Mouse (Mus musculus): ENCODE measurements at regions not wholly inside any gene's neighbourhood (a gene's known extent, or its start where the extent isn't known, plus 50 kb on each side); places are given as distances from the start of the nearest gene placed in this dataset.
A peak's percentile ranks its signal among the peaks of the same experiment; 100 is the strongest.

DNA sequence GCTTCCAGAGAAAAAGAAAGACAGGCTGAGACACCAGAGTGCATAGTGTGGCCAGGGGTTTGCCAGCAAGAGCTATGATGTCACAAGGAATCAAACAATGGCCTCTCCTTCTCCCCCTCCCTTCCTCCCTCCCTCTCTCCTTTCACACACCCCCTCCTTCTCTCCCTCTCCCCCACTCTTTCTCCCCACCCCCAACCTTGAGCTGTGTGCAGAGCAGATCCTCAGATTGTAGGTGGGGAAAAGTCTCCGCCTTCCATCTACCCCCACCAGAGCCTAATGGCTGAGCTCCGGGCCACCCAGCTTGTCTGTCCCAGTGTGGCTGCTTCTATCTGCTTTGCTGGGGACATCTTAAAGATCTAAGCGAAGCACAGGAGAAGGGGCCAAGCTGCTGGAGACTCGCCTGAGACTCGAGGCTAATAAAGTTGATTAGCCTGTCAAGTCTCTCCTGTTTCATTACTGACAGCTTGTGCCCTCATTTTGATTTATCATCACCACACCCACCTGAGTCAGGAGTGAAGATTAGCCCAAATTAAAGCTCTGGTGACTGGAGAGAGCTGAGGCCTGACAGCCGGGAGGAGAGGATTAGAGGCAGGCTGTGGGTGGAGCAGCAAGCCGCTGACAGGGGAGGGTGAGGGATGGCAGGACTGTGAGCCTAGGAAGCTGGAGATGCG is 272.8 kb downstream of the Cbln1 start:
- DNase-seq, result no peak

DNA sequence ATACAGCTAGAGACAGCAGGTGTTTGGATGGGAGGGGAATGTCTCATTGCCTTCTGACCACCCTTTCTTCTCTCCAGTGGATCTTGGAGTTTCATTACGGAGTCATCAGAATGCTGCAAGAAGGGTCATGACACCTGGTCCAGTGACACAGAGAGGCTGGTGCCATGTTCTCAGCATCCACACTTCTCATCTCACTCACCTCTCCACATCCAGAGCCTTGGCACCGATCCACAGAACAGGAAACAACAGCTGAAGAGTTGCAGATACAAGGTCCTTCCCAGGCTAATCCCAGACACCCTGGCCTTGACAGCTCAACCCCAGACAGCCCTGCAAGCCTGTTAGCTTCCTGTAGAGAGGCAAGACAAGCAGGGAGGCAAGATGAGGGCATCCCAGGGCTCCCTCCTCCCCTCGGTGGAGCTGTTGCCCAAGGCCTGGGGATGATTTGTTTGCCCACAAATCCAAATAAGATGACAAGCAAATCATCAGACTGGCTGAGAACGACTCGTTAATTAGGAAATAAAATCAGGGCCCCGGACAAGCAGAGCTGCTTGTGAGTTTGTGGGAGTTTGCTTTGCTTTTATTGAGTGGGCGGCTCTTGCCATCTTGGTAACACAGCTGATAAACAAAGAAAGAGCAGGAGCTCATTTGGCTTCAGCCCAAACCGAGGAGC is 274.4 kb downstream of the Cbln1 start:
- no peak for DNase-seq

DNA sequence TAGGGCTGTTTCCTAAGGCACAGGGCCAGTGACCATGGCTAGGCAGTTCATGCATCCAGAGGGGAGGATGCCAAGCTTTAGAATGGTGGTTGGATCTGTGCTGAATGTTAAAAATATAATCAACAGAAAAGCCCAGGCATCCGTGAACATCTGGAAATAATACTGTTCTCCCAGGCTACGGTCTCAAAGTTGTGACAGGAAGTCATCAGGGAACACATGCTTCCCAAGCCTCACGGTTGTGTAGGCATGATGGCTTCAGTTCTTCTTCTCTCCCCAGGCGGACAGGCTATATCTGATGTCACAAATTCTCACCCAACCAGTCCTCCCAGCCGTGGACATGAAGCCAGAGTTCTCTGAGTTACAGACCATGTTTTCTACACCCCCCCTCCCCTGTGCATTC is 275.4 kb downstream of the Cbln1 start:
- no peak for DNase-seq

GRCm38 (mm10) chr8:87196050-87196449 is 276.4 kb downstream of the Cbln1 start:
- DNase-seq, result no peak

DNA sequence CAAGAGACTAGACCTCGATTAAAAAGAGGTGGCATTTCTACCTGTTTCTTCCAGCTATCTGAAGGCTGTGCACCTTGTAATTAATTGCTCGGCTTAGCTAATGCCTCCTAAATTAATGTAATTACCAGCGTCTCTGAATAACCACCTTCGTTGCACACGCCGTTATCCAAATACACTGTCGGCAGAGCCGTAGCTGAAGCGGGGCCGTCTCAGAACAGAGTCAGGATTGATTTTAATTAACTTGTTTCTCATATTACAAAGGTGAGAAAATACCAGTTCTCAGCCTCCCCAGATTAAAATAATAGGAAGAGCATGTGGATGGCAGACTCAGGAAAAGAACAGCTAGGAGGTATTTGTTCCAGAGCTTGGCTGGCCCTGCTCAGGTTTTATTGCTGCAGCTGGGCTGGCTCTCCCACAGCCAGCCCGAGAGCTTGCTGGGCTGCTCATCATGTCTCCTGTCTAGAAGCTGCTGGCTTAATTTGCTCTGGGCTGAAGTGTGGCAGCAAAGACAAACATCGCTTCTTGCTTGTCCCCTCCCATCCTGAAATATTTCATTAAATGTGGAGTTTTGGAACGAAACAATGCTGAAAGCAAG is 282.5 kb downstream of the Cbln1 start:
- DNase-seq, result no peak

DNA sequence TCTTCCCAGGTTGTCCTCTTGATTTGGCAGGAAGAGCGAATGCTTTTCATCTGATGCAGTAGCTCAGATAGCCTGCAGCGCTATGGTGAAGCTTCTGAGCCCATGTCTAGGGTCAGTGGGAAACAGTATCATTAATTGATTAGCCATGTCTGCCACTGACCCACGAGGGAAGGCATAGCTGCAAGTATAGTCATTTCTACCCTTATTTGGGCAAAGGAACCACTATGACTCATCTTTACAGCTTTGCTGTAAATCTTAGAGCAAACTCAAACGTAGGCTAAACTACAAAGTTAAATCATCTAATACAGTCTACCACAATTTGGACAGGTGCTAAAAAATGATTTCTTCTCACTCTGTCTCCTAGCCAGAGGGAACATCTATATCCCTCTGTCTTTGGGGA is 289.5 kb downstream of the Cbln1 start:
- no peak for DNase-seq

- peak; percentile 62 to 67 for DNase-seq
Observed at GRCm38 (mm10) chr8:87178561-87178960, 293.5 kb upstream of the N4bp1 start.

- no peak for DNase-seq
Observed at GRCm38 (mm10) chr8:87177620-87178019, 292.6 kb upstream of the N4bp1 start.

DNA sequence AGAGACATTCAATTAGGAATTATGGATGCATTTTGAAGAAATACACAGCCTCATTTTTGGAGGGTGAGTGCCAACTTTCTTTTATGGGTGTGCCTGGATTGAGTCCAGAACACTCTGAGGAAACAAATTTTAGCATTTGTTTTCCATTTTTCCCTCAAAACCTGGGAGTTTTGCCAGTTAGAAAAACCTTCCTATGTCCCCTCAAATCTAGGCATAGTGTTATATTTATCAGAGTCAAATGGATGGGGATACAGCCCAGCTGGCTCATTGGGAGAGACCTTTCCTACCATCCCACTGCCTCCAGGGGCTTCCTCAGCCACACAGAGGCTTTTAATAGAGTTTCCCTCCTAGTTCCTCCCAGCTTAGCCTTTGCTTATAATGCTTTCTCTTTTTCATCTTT is 290.0 kb upstream of the N4bp1 start:
- no peak for DNase-seq

DNA sequence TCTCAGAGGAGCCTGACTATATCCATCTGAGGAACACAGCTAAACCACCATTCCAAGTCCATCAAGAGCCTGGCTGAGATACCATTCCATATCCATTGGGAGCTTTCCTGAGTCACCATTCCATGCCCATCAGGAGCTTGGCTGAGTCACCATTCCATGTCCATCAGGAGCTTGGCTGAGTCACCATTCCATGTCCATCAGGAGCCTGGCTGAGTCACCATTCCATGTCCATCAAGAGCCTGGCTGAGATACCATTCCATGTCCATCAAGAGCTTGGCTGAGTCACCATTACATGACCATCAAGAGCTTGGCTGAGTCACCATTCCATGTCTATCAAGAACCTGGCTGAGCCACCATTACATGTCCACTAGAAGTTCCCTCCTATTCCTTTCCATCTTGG is 288.7 kb upstream of the N4bp1 start:
- no peak for DNase-seq

GRCm38 (mm10) chr8:87166771-87167170 is 281.7 kb upstream of the N4bp1 start:
- no peak for DNase-seq

- no peak for DNase-seq
Observed at GRCm38 (mm10) chr8:87160416-87160815, 275.4 kb upstream of the N4bp1 start.

GRCm38 (mm10) chr8:87158322-87158721 is 273.3 kb upstream of the N4bp1 start:
- no peak for DNase-seq

DNA sequence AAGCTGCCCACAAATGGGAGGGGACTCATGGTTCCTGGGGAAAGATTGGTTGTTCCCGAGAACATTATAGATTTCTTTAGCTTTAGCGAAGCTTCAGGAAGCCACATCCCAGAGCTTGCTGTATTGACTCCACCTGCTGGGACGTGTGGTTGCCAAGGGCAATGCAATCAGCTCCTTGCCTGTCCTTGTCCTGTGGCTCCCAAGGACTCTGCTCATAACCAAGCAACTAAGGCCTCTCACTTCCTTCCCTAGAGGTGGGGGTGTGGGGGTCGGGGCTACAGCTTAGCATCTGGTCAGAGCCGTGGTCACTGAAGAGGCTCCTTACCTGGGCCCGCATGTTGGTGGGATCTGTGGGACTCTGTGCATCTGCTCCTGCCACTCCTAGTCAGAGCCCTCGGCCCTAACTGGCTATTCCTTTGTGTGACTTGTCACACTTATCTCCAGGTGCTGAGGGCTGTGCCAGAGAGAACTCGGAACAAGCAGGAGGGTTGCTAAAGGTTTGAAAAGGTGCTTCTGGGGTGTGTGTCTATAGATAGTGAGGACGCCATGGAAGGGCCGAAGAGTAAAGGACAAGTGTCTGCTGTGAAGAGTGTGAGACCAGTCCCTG is 270.9 kb upstream of the N4bp1 start:
- DNase-seq, result no peak

GRCm38 (mm10) chr8:87152068-87152915 is 267.2 kb upstream of the N4bp1 start:
- no peak for DNase-seq

- DNase-seq, result no peak
Observed at GRCm38 (mm10) chr8:87148853-87149252, 263.8 kb upstream of the N4bp1 start.

- DNase-seq, result no peak
Observed at GRCm38 (mm10) chr8:87147704-87148103, 262.6 kb upstream of the N4bp1 start.

- no peak for DNase-seq
Observed at GRCm38 (mm10) chr8:87137412-87137811, 252.4 kb upstream of the N4bp1 start.

GRCm38 (mm10) chr8:87131716-87132115 is 246.7 kb upstream of the N4bp1 start:
- DNase-seq, result no peak

DNA sequence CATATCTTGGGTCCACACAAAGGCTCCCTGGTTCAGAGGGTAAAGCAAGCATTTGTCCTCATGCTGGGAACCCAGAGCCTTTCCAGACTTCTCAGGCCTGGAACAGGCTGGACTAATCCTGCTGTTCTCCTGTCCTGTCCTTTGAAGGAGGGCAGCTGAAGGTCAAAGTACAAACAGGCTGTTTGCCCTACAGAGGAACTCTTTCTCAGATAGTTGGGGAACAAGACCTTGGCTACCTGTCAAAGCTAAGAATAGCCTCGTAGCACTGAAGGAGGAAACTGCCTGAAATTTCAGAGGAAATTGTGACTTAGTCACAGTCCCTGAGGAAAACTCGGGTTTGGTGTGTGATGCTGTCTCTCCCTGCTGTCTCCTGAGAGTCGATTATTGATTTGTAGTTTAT is 245.6 kb upstream of the N4bp1 start:
- peak in 1 of 2 experiments; percentile 5 for DNase-seq

DNA sequence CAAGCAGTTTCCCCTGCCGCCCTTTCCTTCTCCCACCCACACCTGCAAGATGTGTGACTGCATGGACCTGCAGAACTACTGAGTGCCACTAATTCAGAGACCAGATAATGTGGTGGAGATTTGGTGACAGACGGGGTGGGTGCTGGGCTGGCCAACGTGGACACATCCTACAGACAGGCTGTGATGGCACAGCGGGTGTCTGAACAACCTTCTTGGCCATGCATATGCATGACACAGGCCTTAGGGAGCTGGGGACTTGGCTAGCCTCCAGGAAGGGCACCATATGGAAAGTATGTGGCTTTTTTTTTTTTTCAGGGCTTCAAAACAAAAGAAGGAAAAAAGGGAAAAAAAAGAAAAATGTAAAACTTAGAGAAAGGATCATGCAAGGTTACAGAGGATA is 243.5 kb upstream of the N4bp1 start:
- DNase-seq, result peak; percentile 85 to 88

DNA sequence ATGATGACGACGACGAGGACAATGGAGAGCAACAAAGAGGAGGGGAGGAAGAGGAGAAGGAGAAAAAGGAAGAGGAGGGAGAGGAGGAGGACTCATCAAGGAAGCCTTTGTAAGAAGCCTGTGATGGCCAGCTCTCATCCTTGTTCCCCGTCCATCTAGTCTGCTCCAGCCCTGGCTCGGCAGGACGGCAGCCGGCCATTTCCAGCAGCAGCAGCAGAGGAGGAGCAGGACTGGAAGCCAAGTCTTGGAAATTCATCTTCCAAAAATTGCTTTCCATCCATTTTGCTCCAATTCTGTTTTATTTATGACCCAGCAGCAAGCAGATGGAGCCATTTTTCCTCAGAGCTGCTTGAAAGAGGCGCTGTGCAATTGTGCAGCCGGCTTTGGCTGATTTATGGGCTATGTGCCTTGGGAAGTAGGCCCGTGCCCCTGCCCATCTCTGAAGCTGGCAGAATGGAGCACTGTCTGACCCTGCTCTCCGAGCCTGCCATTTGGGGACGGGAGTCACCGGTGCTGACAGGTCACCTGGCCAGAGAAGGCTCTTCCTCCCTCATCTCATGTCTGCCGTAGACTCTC is 231.2 kb upstream of the N4bp1 start:
- no peak for DNase-seq

- no peak for DNase-seq
Observed at GRCm38 (mm10) chr8:87112355-87112754, 227.3 kb upstream of the N4bp1 start.
